Mouse (Mus musculus): ENCODE data around the gene Gm3893. TPM values are rescaled to one million over a fixed set of nuclear protein-coding genes. Genes with fewer than 3 reads are reported as not detected.
"Not testable (repeated sequence)": the region's sequence is repeated elsewhere in the genome, so short reads cannot be mapped to it uniquely, and the experiment has no call there.

The Gm3893 gene
- total RNA-seq (2021): not detected
- long read RNA-seq, experiment 1: 0 reads
- long read RNA-seq, experiment 2: 0 reads

DNA sequence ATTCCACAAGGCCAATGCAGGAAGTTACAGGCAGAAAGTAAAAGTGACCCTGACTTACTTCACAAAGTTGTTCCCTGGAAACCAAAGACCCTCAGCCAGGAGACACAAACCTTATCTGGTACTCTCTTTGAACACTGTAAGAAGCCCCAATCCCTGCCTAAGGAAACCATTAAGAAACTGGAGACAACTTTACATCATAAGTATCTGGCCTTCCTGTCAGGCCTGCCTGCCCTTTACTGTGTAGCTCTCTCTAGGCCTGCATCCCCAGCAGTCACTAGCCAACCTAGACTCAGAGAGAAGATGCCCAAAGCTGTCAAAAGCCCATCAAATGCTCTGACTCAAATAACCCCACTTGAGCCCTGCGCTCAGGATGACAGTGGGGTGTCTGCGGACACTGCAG, at the start of gene Gm3893:
TSS of gene Gm3893 (plus strand) at position 301 of the 400 bp plus-strand sequence.
- not testable (repeated sequence) for DNase-seq

DNA sequence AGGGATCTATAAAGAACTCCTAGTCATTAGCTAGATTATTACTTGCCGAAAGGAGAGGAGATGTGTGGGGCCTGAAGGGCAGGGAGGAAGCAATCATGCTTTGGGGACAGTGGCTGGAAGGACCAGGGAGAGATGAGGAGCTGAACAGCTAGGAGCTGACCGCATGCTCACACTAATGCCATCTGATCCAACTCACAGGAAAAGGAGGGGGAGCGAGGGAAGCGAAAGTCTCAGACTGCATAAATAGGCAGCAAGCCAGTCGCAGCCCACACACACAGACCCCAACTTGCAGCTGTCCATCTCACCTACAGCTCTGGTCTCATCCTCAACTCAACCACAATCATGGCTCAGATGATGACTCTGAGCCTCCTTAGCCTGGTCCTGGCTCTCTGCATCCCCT, 23.5 kb downstream of the Gm3893 start, which contains the start of gene Gm13304:
TSS of gene Gm13304 (plus strand) at position 301 of the 400 bp plus-strand sequence.
- not testable (repeated sequence) for DNase-seq

Other genes starting within 250 kb of the Gm3893 start
- not detected for gene Gm21541, start 187.6 kb upstream of the Gm3893 start, total RNA-seq (2021)
- 1 to 10 TPM; 2.8 to 4.5 TPM for gene Gm20878, start 149.6 kb upstream of the Gm3893 start, total RNA-seq (2021)
- under 1 TPM; 0.33 to 0.58 TPM for gene Fam205a4, start 125.1 kb upstream of the Gm3893 start, total RNA-seq (2021)
- gene Gm21093, start 56.5 kb upstream of the Gm3893 start, total RNA-seq (2021): not detected
- gene Gm13304, start 23.6 kb downstream of the Gm3893 start, total RNA-seq (2021): 10 to 100 TPM in 1 of 2 experiments, 1 to 10 TPM in 1; 9.2 to 14.2 TPM
- 1 to 10 TPM in 1 of 2 experiments, not detected in 1; 5.8 TPM for gene Gm13306, start 62.2 kb downstream of the Gm3893 start, total RNA-seq (2021)
- gene Gm13305, start 77.4 kb downstream of the Gm3893 start, total RNA-seq (2021): 1 to 10 TPM in 1 of 2 experiments, not detected in 1; 1.7 TPM
- gene Gm10600, start 149.4 kb downstream of the Gm3893 start, total RNA-seq (2021): 1 to 10 TPM; 1.3 to 1.9 TPM
- not detected for gene Ccl21b, start 164.6 kb downstream of the Gm3893 start, total RNA-seq (2021)
- gene Gm21953, start 203.1 kb downstream of the Gm3893 start, total RNA-seq (2021): not detected
- not detected for gene Fam205a3, start 227.1 kb downstream of the Gm3893 start, total RNA-seq (2021)

Measured in adrenal gland, postnatal 10 days (tissue).